Mouse (Mus musculus) 416B (cell line): ENCODE data around the gene Gstm3.
A peak's percentile ranks its signal among the peaks of the same experiment; 100 is the strongest.

Experiments
- DNase-seq: peaks from one replicate; pipeline ENCODE4 v3.0.0; 2011; ENCODE audit warnings: low read depth

The Gstm3 gene

GRCm38 (mm10) chr3:107929243-107929642 is 39.8 kb downstream of the Gstm3 start:
- DNase-seq: no peak

- DNase-seq: no peak
These were observed 40.4 kb downstream of the Gstm3 start for GRCm38 (mm10) chr3:107928691-107929090.

GRCm38 (mm10) chr3:107927841-107928240 is 41.2 kb downstream of the Gstm3 start:
- DNase-seq: no peak

DNA sequence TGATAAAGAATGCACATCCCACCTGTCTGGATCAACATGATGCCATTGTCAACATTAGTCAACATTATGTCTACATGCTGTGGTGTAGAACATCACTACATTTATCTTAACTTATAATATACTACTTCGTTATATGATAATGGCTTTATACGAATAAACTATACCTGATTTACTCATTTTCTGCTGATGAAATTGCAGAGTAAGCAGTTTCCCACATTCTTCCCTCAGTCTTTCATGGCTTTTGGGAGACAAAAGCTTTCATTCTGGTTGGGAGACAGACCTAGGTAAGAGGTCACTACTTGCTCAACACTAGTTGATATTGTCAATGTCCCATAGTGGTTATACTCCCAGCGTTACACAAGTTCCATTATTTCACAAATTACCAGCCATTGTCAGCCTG is 43.7 kb downstream of the Gstm3 start:
- DNase-seq: no peak

GRCm38 (mm10) chr3:107920348-107920747 is 48.7 kb downstream of the Gstm3 start:
- DNase-seq: no peak

- peak; percentile 69 for DNase-seq
These were observed 51.2 kb downstream of the Gstm3 start for GRCm38 (mm10) chr3:107917783-107918408.

- DNase-seq: peak; percentile 30
These were observed 52.0 kb downstream of the Gstm3 start for GRCm38 (mm10) chr3:107917097-107917496.

- no peak for DNase-seq
These were observed 52.4 kb downstream of the Gstm3 start for GRCm38 (mm10) chr3:107916674-107917073.
